Mouse (Mus musculus) thymus, postnatal 25 days (tissue): ENCODE data around the gene Eid1.

Experiments
- DNase-seq: peaks from one replicate; pipeline ENCODE4 v3.0.0; 2022

Gene Eid1

GRCm38 (mm10) chr2:125670846-125671245 is 2.0 kb upstream of the Eid1 start:
- no peak for DNase-seq

DNA sequence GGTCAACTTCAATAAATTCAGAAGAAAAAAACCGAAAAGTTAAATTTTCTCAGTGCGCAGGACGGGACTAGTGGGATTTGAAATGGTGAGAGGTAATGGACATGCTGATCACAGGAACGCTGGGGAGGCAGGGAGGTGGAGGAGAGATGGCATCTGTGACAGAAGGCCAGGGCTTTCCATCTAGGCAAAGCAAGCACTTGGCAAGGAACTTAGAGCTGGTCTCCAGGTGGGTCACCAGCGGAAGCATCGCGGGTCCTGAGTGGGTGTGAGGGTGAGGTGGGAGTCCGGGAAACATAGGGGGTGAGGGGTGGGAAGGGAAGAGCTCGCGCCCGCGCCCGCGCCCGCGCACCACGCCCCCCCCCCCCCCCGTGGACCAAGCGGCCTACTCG is 333 bp upstream of the Eid1 start:
- DNase-seq, result no peak

DNA sequence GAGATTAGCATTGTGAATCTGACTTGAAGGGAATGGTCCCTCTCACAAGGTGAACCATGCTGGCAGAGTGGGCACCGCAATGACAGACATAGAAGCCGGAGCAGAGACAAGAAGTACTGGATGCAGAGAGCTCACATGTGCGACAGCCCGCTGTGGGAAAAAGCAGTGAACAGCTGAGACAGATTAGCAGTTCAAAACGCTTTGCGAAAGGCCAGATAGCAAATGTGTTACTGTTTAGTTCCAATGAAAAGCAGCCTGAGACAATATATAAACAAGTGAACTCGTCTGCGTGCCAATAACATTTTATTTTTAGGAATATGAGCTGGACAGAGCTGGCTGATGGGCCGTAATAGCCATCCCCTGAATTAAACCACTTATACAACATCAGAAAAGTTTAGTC is 8.9 kb downstream of the Eid1 start:
- DNase-seq, result no peak

DNA sequence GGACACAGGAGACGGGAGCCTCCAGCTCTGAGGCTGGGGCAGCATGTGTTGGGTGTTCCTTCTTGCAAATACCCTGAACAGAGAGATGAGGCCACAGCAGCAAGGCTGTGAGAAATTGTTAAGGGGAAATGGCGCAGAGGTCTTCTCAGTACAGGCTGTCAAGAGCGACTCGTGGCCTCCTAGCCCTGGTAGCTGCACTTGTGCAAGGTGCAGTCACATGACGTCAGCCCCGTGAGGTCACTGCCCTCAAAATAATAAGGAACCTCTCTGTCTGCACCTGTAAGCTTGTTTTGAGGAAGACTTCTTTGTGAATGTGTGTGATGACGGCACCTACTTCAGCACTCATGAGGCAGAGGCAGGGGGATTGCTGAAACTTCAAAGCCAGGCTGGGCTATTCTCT is 11.0 kb downstream of the Eid1 start:
- no peak for DNase-seq

DNA sequence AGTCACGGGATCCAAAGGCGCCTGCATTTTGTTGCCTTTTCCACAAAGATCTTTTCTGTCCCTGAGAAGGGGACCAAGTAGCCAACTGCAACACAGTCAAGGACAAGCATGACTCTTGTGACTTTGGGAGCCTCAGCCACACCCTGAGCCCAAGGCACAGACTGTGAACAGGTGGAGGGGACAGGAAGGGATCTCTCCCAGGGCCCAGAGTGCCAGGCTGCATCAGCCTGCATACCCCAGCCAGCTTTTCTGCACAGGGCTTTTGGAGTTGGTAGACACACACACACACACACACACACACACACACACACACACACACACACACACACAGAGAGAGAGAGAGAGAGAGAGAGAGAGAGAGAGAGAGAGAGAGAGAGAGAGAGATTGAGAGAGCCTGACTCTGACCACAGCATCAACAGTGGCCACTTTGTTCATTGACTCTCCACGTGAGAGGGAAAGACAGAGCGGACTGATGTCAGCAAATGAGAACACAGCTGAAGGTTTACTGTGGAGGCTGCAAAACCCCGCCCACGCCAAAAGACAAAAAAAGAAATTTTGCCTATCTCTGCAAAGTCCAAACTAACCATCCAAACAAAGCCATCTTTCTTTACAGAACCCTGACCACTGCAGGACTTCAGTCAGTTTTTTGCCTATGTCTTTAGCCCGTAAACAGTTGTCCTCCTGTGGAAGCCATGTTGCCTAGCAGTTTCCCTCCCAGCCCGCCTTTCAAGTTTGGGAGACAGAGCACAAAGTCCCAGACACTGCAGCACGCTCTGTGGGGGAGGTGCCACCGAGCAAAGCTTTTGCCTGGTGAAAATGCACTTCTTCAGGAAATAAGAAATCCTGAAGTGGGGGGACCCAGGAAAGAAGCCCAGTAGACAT is 11.9 kb downstream of the Eid1 start:
- DNase-seq, result no peak

- no peak for DNase-seq
Measured at GRCm38 (mm10) chr2:125685441-125686150, 12.7 kb downstream of the Eid1 start.

- DNase-seq, result no peak
Measured at GRCm38 (mm10) chr2:125692010-125692409, 19.1 kb downstream of the Eid1 start.

DNA sequence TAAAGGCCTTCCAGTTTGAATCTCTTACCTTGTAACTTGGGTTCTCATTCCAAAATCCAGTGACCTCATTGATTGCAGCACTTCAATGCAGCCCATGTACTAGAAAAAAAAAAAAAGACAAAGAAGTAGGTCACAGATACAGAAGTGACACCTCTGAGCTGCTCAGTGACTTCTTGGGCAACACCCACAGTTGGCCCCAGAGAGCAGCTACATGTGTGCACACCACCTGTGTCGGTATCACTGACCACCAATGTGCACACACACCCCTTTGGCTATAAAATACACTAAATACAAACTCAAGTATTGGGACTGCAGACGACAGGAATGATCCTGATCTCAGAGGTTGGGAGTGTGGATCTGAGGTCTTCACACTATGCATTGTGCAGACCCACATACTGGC is 21.9 kb downstream of the Eid1 start:
- DNase-seq, result no peak

- no peak for DNase-seq
Measured at GRCm38 (mm10) chr2:125696219-125696618, 23.3 kb downstream of the Eid1 start.

DNA sequence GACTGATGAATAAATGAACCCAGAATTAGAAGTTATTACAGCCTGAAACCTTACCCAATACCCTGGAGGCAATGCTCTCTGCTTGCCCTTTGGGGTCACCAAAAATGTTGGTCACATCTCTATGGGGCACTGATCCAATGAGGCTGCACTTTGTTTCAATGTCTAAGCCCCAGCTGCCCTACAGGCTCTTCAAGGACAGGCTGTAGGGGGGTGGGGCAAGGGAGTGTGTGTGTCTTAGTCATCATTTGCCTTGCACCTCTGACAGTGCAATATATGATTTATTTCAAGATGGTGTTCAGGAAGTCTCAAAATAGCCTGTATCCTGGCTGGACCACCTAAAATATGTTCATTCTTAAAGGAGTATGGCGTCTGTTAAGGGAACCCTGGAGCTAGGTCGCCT is 28.7 kb downstream of the Eid1 start:
- no peak for DNase-seq

- no peak for DNase-seq
Measured at GRCm38 (mm10) chr2:125702851-125703250, 30.0 kb downstream of the Eid1 start.

DNA sequence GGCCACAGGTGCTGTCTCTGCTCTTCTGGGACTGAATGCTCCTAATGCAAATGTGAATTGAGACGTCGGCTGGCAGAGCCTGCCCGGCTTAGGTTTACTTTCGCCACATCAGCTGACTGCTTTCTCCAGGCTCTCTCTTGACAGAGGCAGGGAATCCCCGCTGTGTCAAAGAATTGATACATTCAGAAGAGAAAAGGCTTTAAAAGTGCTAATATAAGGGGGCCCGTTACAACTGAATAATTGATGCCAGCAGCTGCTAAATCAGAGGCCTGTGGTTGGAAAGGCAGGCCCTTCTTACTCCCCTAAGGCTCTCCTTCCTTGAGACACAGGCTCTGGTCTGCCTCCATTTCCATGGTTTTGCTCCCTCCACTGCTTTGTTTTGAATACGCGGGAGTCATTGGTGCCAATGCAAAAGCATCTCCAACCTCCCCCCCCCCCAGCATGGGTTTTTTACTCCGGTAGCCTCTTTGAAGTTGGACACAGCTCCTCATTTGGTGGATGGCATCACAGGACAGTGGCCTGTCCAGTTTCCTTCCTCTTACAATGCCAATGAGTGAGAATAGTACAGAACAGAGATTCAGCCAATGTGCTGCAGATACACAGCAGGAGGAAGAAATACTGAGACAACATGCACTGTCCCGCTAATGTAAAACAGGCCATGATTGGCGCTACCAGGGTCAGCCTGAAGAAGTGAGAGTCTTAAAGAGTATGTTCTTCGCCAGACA is 32.2 kb downstream of the Eid1 start:
- DNase-seq, result no peak

DNA sequence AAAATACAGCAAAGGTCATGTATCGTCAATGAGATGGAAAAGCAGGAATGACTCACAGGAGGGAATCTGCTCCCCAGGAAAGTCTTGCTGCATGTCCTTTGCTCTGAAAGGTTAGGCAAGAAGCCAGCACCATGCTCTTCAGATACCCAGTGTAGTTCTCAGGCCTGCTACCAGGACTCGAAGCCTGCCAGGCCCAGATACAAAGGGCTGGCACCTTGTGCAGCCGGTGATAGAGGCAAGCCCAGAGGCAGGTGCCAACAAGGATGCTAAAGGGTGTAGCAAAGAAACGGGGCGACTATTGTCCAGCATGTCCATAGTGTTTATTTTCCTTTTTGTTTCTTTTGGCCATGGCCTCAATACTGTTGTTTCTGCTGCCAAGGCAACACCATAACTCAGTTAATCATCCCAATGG is 33.6 kb downstream of the Eid1 start:
- no peak for DNase-seq

DNA sequence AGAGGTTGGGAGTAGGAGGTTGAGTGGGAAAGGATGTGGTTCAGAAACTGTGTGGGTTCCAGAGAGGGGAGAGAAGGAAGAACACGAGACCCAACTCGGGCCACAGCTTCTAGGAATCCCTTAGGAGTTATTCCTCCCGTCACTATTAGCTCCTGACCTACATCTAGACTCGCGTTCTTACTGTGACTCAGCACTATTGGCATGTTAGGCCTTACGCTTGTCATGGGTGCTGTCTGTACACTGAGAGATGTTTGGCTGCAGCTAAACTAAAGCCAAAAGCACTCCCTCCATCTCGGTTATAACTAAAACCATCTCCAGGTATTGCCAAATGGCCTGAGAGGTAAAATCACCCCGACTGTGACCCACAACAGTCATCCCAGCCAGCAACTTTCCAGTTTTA is 43.7 kb downstream of the Eid1 start:
- no peak for DNase-seq

- DNase-seq, result no peak
Measured at GRCm38 (mm10) chr2:125723086-125723407, 50.2 kb downstream of the Eid1 start.

DNA sequence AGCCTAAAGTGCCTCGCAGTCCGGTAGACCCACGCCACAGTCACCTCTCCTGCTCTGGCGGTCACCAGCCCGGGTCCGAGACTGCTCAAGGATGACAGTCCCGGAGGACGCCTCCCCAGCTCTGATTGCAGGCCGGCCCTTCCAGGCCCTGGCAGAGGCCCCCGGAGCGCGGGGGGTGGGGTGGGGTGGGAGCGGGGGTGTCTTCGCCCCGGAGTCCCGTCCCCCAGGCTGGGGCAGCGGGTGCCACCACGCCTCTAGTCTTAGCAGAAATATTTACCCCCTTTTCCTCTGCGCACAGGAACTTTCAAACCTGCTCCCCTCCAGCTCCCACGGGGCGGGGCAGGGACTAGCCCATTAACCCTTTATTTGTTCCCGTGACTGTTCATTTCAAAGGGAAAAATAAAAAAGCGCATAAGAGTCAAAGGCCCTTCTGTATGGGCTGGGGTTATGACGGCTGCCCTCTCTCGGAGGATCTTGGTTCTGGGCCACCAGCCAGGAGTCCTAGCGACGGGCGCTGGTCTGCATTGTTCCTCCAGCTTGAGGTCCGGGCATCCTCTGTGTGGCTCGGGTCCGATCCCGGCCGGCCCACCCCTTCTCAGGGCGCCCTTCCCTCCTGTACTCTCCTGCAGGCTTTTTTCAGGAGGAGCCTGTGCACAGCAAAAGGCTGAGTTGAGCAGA is 50.7 kb downstream of the Eid1 start:
- peak; percentile 30 for DNase-seq

GRCm38 (mm10) chr2:125724086-125724430 is 51.2 kb downstream of the Eid1 start, which contains the start of gene Shc4:
TSS of gene Shc4 (minus strand) at chr2:125724148.
- DNase-seq, result no peak
